Mouse (Mus musculus): ENCODE measurements around the gene Pitpnc1.

GRCm38 (mm10) chr11:107454546-107455462 is 15.7 kb downstream of the Pitpnc1 start:
- no peak for TF ChIP-seq CTCF (IDR thresholded peaks at IDR 0.05; ENCODE audit: low read depth)
- TF ChIP-seq EP300 (optimal IDR thresholded peaks at IDR 0.05): no peak

Measured in stomach, postnatal 0 days (tissue).